Mouse (Mus musculus) heart, postnatal 0 days (tissue): ENCODE measurements around the gene Tnrc6c. TPM values are rescaled to one million over a fixed set of nuclear protein-coding genes. Genes with fewer than 3 reads are reported as not detected.

Experiments
- ATAC-seq: fragments of 200-750 bp; cut with Nextera tagmentation; 2 replicates; pipeline ENCODE4 v1.8.0; 2017; ENCODE audit warnings: low read depth, moderate number of reproducible peaks, moderate library complexity; ENCODE audit not compliant: insufficient read depth
- DNase-seq: peaks from one replicate; pipeline ENCODE4 v3.0.0-alpha.2; 2016; ENCODE audit warnings: low spot score
- H3K27ac ChIP-seq: fragments of 300-500 bp; sonication (generic); 2 replicates; pipeline ENCODE4 v1.5.1; 2014; ENCODE audit warnings: low read depth, mild to moderate bottlenecking
- H3K27me3 ChIP-seq: fragments of 300-500 bp; sonication (generic); 2 replicates; pipeline ENCODE4 v1.6.1; 2014; ENCODE audit warnings: low read length, mixed read lengths; ENCODE audit not compliant: control insufficient read depth, insufficient read depth
- H3K36me3 ChIP-seq: fragments of 300-500 bp; sonication (generic); replicated peaks from 2 replicates; pipeline ENCODE4 v1.6.1; 2014; ENCODE audit warnings: low read length, mixed read lengths; ENCODE audit not compliant: control insufficient read depth, insufficient read depth
- H3K4me1 ChIP-seq: fragments of 300-500 bp; sonication (generic); 2 replicates; pipeline ENCODE4 v1.6.1; 2014; ENCODE audit warnings: antibody characterized with exemption; ENCODE audit not compliant: control insufficient read depth, insufficient read depth
- H3K4me2 ChIP-seq: fragments of 300-500 bp; sonication (generic); 2 replicates; pipeline ENCODE4 v1.6.1; 2014; ENCODE audit warnings: low read depth, mild to moderate bottlenecking, low read length, moderate library complexity
- H3K4me3 ChIP-seq: fragments of 300-500 bp; sonication (generic); 2 replicates; pipeline ENCODE4 v1.5.1; 2014; ENCODE audit warnings: low read depth, low read length
- H3K9ac ChIP-seq: fragments of 300-500 bp; sonication (generic); replicated peaks from 2 replicates; pipeline ENCODE4 v1.6.1; 2014; ENCODE audit warnings: low read depth, low read length, mixed read lengths
- H3K9me3 ChIP-seq: fragments of 300-500 bp; sonication (generic); replicated peaks from 2 replicates; pipeline ENCODE4 v1.6.1; 2016; ENCODE audit warnings: low read length; ENCODE audit not compliant: control insufficient read depth
- CTCF ChIP-seq: IDR thresholded peaks from 2 replicates; pipeline ENCODE4 v1.5.1; 2016; ENCODE audit warnings: antibody characterized with exemption, control low read depth, low read depth
- EP300 ChIP-seq: IDR thresholded peaks from 2 replicates; pipeline ENCODE4 v1.6.1; 2016; ENCODE audit warnings: antibody characterized with exemption, low read depth
- WGBS: fragments of 180-500 bp; shearing (Covaris S2); extraction: QIAGEN DNeasy Blood & Tissue Kit; methylation state at CpG from one replicate; pipeline ENCODE4 v1.1.7; 2014; 5-methylcytosine and 5-hydroxymethylcytosine counted together
- polyA plus RNA-seq: library from polyadenylated mRNA; unstranded; fragments of >200 nt; fragmentation: Nextera tagmentation; extraction: Ambion mirVana; gene quantifications from 2 replicates; pipeline ENCODE4 v1.2.1, GENCODE M21; 2015
- total RNA-seq: library from RNA; depleted of rRNA; stranded (reverse); fragments of >200 nt; gene quantifications from 2 replicates; pipeline ENCODE4 v1.2.3, GENCODE M21; 2014; ENCODE audit warnings: low replicate concordance

The Tnrc6c gene
- total and polyA plus RNA-seq, 2 experiments from 2014 or later = 6.8 to 24.4 TPM

DNA sequence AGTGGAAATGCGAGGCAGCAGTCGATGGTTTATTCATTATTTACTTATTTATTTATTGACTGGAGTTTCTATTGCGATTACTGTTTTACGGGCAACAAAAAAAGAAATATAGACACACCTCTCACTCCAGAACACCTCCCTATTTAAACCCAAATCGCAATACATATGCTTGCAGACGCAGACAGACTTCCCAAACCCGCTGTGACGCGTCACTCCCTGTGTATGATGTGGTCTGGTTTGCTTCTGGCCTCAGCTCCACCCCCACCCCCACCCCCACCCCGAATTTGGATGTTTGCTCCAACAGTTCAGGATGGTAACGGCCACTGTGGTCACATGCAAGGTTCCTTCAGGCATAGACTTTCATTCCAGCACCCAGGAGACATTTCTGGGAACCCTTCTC, 15.3 kb upstream of the Tnrc6c start:
- Histone ChIP-seq H3K9me3 (no peaks in the 10 kb centered on the region), H3K27ac (no peak overlapping the region), H3K4me1 (no peaks in the 10 kb centered on the region), H3K27me3 (no peaks in the 10 kb centered on the region), H3K36me3 (no peaks in the 10 kb centered on the region), H3K4me3 (no peak overlapping the region), H3K4me2 (no peak overlapping the region), H3K9ac (no peak overlapping the region)
- TF ChIP-seq CTCF (no peak), EP300 (no peak)
- ATAC-seq = no peak
- WGBS = 57% methylated on average over 11 of the region's 11 CpGs
- no peak for DNase-seq

GRCm38 (mm10) chr11:117639331-117639970, 14.6 kb upstream of the Tnrc6c start:
- H3K4me1 ChIP-seq = no peaks in the 10 kb centered on the region
- DNase-seq = no peak

DNA sequence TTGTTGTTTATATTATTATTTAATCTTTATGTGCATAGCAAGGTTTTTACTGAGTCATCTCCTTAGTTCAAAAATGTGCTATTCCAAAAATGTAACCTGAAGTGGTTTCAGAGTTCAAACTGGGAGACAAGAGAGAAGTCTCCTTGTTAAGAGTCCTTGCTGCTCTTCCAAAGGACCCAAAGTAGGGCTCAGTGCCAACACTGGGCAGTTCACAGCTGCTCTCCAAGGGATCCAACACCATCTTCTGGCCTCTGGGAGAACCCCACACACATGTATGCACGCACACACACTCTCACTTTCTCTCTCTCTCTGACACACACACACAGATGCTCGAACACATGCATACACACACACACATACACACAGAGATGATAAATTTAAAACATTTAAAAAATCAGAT, 11.9 kb upstream of the Tnrc6c start:
- ATAC-seq (no peak), DNase-seq (no peak)
- H3K36me3 ChIP-seq = no peaks in the 10 kb centered on the region
- TF ChIP-seq EP300 = no peak
- TF ChIP-seq CTCF = peak; percentile 18; the same call in 1 of the 2 replicates
- 0 out of 2 replicates have a peak, but pooled peaks cover 3% of the 10 kb centered on the region for H3K4me1 ChIP-seq
- H3K27ac ChIP-seq = no peak overlapping the region
- no peaks in the 10 kb centered on the region for H3K9me3 ChIP-seq
- 77% methylated on average over 2 of the region's 2 CpGs for WGBS
- H3K27me3 ChIP-seq = no peaks in the 10 kb centered on the region
- no peak overlapping the region for H3K4me3 ChIP-seq
- no peak overlapping the region for H3K9ac ChIP-seq
- no peak overlapping the region for H3K4me2 ChIP-seq

More at GRCm38 (mm10) chr11:117639331-117639970, 14.6 kb upstream of the Tnrc6c start:
- TF ChIP-seq CTCF = no peak
- TF ChIP-seq EP300 = no peak
- Histone ChIP-seq H3K36me3 (no peaks in the 10 kb centered on the region), H3K27ac (no peak overlapping the region), H3K9ac (no peak overlapping the region), H3K4me3 (no peak overlapping the region), H3K27me3 (no peaks in the 10 kb centered on the region), H3K9me3 (no peaks in the 10 kb centered on the region), H3K4me2 (no peak overlapping the region)
- 66% methylated on average over 7 of the region's 7 CpGs for WGBS
- ATAC-seq = no peak

GRCm38 (mm10) chr11:117643240-117643639, 10.8 kb upstream of the Tnrc6c start:
- no peaks in the 10 kb centered on the region for H3K27me3 ChIP-seq
- no peak overlapping the region for H3K27ac ChIP-seq
- H3K36me3 ChIP-seq = no peaks in the 10 kb centered on the region
- H3K9me3 ChIP-seq = no peaks in the 10 kb centered on the region
- H3K4me3 ChIP-seq = no peak overlapping the region
- ATAC-seq = no peak
- TF ChIP-seq EP300 (no peak), CTCF (no peak)
- DNase-seq = no peak
- 71% methylated on average over 10 of the region's 10 CpGs for WGBS
- no peak overlapping the region for H3K4me2 ChIP-seq
- H3K9ac ChIP-seq = no peak overlapping the region
- 0 out of 2 replicates have a peak, but pooled peaks cover 5% of the 10 kb centered on the region for H3K4me1 ChIP-seq

GRCm38 (mm10) chr11:117646786-117647185, 7.3 kb upstream of the Tnrc6c start:
- Histone ChIP-seq H3K4me3 (no peak overlapping the region), H3K27ac (peak overlapping the region; percentile 67), H3K27me3 (no peaks in the 10 kb centered on the region), H3K36me3 (no peaks in the 10 kb centered on the region), H3K4me1 (0 out of 2 replicates have a peak, but pooled peaks cover 5% of the 10 kb centered on the region), H3K9me3 (no peaks in the 10 kb centered on the region), H3K9ac (no peak overlapping the region), H3K4me2 (no peak overlapping the region)
- DNase-seq (peak; percentile 26), ATAC-seq (peak; percentile 75)
- TF ChIP-seq CTCF (no peak), EP300 (no peak)
- 35% methylated on average over 4 of the region's 4 CpGs for WGBS

- Histone ChIP-seq H3K27ac (no peak overlapping the region), H3K4me3 (no peak overlapping the region), H3K36me3 (no peaks in the 10 kb centered on the region), H3K9ac (no peak overlapping the region), H3K4me2 (no peak overlapping the region), H3K4me1 (0 out of 2 replicates have a peak, but pooled peaks cover 5% of the 10 kb centered on the region), H3K27me3 (no peaks in the 10 kb centered on the region; the same call in 1 of the 2 replicates), H3K9me3 (no peaks in the 10 kb centered on the region)
- DNase-seq = no peak
- ATAC-seq = no peak
- TF ChIP-seq CTCF (no peak), EP300 (no peak)
- 78% methylated on average over 6 of the region's 6 CpGs for WGBS
Measured at GRCm38 (mm10) chr11:117648005-117648404, 6.1 kb upstream of the Tnrc6c start.
